Mouse (Mus musculus) brain, adult 2 months (tissue): ENCODE data around the gene Leprot.

ENCODE experiments used
- DNase-seq: peaks from one replicate; pipeline ENCODE4 v3.0.0; 2011; ENCODE audit warnings: low read depth, low spot score

Gene Leprot

GRCm38 (mm10) chr4:101647196-101647905 lies at the start of gene Leprot:
Leprot (plus strand) TSS chr4:101647718.
- DNase-seq = peak; percentile 99

GRCm38 (mm10) chr4:101601758-101602157 lies 45.8 kb upstream of the Leprot start:
- peak; percentile 55 for DNase-seq

- peak; percentile 83 for DNase-seq
These were observed 43.9 kb upstream of the Leprot start for GRCm38 (mm10) chr4:101603635-101604034.

- DNase-seq = no peak
These were observed 31.0 kb upstream of the Leprot start for GRCm38 (mm10) chr4:101616520-101616919.

GRCm38 (mm10) chr4:101617742-101618141 lies 29.8 kb upstream of the Leprot start:
- peak; percentile 53 for DNase-seq

GRCm38 (mm10) chr4:101620206-101620605 lies 27.3 kb upstream of the Leprot start:
- peak; percentile 59 for DNase-seq

GRCm38 (mm10) chr4:101621241-101621640 lies 26.3 kb upstream of the Leprot start:
- peak; percentile 63 for DNase-seq

- peak; percentile 56 for DNase-seq
These were observed 22.2 kb upstream of the Leprot start for GRCm38 (mm10) chr4:101625278-101625677.

- DNase-seq = peak; percentile 57
These were observed 11.9 kb upstream of the Leprot start for GRCm38 (mm10) chr4:101635596-101635995.

- DNase-seq = no peak
These were observed 10.0 kb upstream of the Leprot start for GRCm38 (mm10) chr4:101637472-101637871.

GRCm38 (mm10) chr4:101640631-101641030 lies 6.9 kb upstream of the Leprot start:
- no peak for DNase-seq

GRCm38 (mm10) chr4:101642708-101643107 lies 4.8 kb upstream of the Leprot start:
- DNase-seq = peak; percentile 45

GRCm38 (mm10) chr4:101643216-101643615 lies 4.3 kb upstream of the Leprot start:
- peak; percentile 75 for DNase-seq

GRCm38 (mm10) chr4:101646857-101647195 lies 692 bp upstream of the Leprot start:
- no peak for DNase-seq

- no peak for DNase-seq
These were observed 591 bp downstream of the Leprot start for GRCm38 (mm10) chr4:101647976-101648642.

GRCm38 (mm10) chr4:101648745-101649144 lies 1.2 kb downstream of the Leprot start:
- no peak for DNase-seq

- DNase-seq = no peak
These were observed 3.4 kb downstream of the Leprot start for GRCm38 (mm10) chr4:101650961-101651360.

- no peak for DNase-seq
These were observed 6.7 kb downstream of the Leprot start for GRCm38 (mm10) chr4:101654256-101654655.

- peak; percentile 27 for DNase-seq
These were observed 7.4 kb downstream of the Leprot start for GRCm38 (mm10) chr4:101654788-101655414.

- no peak for DNase-seq
These were observed 7.9 kb downstream of the Leprot start for GRCm38 (mm10) chr4:101655415-101655790.

GRCm38 (mm10) chr4:101656056-101656455 lies 8.5 kb downstream of the Leprot start:
- no peak for DNase-seq

GRCm38 (mm10) chr4:101656956-101657570 lies 9.5 kb downstream of the Leprot start:
- DNase-seq = peak; percentile 42
